ENCODE assay signal across 7 mouse cellular contexts in the genomic region with DNA sequence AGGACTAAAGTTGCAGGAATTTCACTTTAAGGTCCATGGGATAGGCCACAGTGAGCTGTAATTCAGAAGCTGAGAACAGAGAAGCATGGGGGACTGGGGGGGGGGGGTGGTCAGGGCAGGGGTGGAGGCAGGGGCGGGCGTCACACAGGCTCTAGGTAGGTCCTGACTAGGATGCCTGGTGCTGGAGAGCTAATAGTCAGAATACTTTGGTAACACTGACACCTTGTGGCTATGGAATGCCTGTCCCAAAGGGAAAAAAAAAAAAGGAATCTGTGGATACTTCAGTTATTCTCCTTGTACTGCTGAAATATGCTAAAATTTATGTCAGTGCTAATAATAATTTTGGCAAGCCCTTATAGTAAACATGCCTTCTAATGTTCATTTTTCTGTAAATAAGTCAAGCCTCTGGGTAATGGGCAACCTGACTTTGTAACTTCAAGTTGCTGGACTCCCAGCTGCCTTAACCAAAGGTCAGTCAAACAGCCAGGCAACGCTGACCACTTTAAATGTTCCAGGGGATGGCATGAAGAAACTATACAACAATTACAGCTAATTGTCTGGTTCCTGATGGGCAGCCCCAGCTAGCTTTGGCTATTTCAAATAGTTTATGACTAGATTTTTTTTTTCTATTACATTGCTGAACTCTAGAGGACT. TPM values are rescaled to one million over a fixed set of nuclear protein-coding genes. Genes with fewer than 3 reads are reported as not detected.
DNase-seq lines count a peak whose midpoint lies in the region; ATAC-seq and TF ChIP-seq lines count a peak whose summit lies in the region.

No protein-coding gene starts in this region.

- no peak for TF ChIP-seq POLR2A in CH12.LX (IDR thresholded peaks at IDR 0.05; ENCODE audit: low read depth, low read length)

- H3K27ac ChIP-seq in CH12.LX (ENCODE audit: insufficient read depth, low read depth): no peak overlapping the region
- H3K27ac ChIP-seq in embryonic facial prominence, embryonic 14.5 days (replicated peaks; ENCODE audit: low read depth, low read length): no peak overlapping the region
- peak overlapping the region; percentile 41; the same call in 1 of the 2 replicates for H3K27ac ChIP-seq in kidney, embryonic 16.5 days (ENCODE audit: low read length)

- DNase-seq in 416B (ENCODE audit: low read depth) (peak; percentile 63), CH12.LX (ENCODE audit: extremely low read depth) (no peak)
- peak; percentile 79 for DNase-seq in embryonic facial prominence, embryonic 14.5 days (ENCODE audit: low spot score)
- DNase-seq in mesoderm, embryonic 11.5 days (ENCODE audit: low read depth, low spot score): peak; percentile 35
- no peak for DNase-seq in right cerebral cortex, adult 2 months (ENCODE audit: low spot score in 2 of 2)
- DNase-seq in urinary bladder, postnatal 4 days (ENCODE audit: low spot score in 2 of 2): no peak

- no peak overlapping the region for H3K9ac ChIP-seq in CH12.LX (ENCODE audit: insufficient read depth, low read depth)
- no peak overlapping the region for H3K9ac ChIP-seq in embryonic facial prominence, embryonic 14.5 days (ENCODE audit: low read depth, low read length)
- H3K9ac ChIP-seq in kidney, embryonic 16.5 days (replicated peaks; ENCODE audit: low read length): no peak overlapping the region

- H3K27me3 ChIP-seq in CH12.LX (replicated peaks): no peaks in the 10 kb centered on the region
- no peaks in the 10 kb centered on the region for H3K27me3 ChIP-seq in embryonic facial prominence, embryonic 14.5 days (replicated peaks; ENCODE audit: control insufficient read depth, insufficient read depth, low read length)
- H3K27me3 ChIP-seq in kidney, embryonic 16.5 days (ENCODE audit: insufficient read depth, low read length): no peaks in the 10 kb centered on the region

- TF ChIP-seq CTCF in CH12.LX (conservative IDR thresholded peaks at IDR 0.05 in 1 of 2, IDR thresholded peaks at IDR 0.05 in 1 of 2; ENCODE audit: low read depth in 2 of 2, low read length in 2 of 2): peak in 1 of 2 experiments; percentile 60; a peak in 2 of 4 replicates

- WGBS in embryonic facial prominence, embryonic 14.5 days: 48% methylated on average over 1 of the region's 3 CpGs
- WGBS in kidney, embryonic 16.5 days: 19% methylated on average over 3 of the region's 3 CpGs

- H3K4me1 ChIP-seq in CH12.LX (ENCODE audit: control insufficient read depth in 1 of 2, insufficient read depth in 2 of 2): peaks cover 10 to 26% of the 10 kb centered on the region in 2 experiments
- no peaks in the 10 kb centered on the region for H3K4me1 ChIP-seq in embryonic facial prominence, embryonic 14.5 days (ENCODE audit: control insufficient read depth, insufficient read depth, low read length)
- H3K4me1 ChIP-seq in kidney, embryonic 16.5 days (ENCODE audit: insufficient read depth, low read length): peaks cover 23% of the 10 kb centered on the region

- TF ChIP-seq RAD21 in CH12.LX (IDR thresholded peaks at IDR 0.05; ENCODE audit: low read depth, low read length): peak; percentile 64

- peaks cover 40 to 88% of the 10 kb centered on the region in 2 experiments for H3K36me3 ChIP-seq in CH12.LX (replicated peaks in 1 of 2; ENCODE audit: control insufficient read depth in 1 of 2, insufficient read depth in 1 of 2, low read length in 1 of 2)
- peaks cover 12% of the 10 kb centered on the region; the same call in 1 of the 2 replicates for H3K36me3 ChIP-seq in embryonic facial prominence, embryonic 14.5 days (ENCODE audit: control insufficient read depth, insufficient read depth, low read length)
- peaks cover 18% of the 10 kb centered on the region for H3K36me3 ChIP-seq in kidney, embryonic 16.5 days (ENCODE audit: insufficient read depth, low read length)

- peak; percentile 51; the same call in 1 of the 2 replicates for ATAC-seq in embryonic facial prominence, embryonic 14.5 days (ENCODE audit: low read depth)
- peak; percentile 79 for ATAC-seq in kidney, embryonic 16.5 days (ENCODE audit: low FRiP score, low TSS enrichment)

- H3K4me2 ChIP-seq in CH12.LX (ENCODE audit: insufficient read depth, low read depth, poor library complexity, severe bottlenecking): no peak overlapping the region
- H3K4me2 ChIP-seq in embryonic facial prominence, embryonic 14.5 days (ENCODE audit: low read depth, low read length): no peak overlapping the region
- no peak overlapping the region for H3K4me2 ChIP-seq in kidney, embryonic 16.5 days (replicated peaks; ENCODE audit: low read depth, low read length)

- dilution Hi-C loops in CH12.LX (cut with MboI; ENCODE audit: extremely low pct_ligation_motif_present, extremely low pct_unique_long_range_greater_than_20kb, low sequenced_read_pairs): no loop called here

- no peaks in the 10 kb centered on the region for H3K9me3 ChIP-seq in CH12.LX (replicated peaks; ENCODE audit: low read length)
- no peaks in the 10 kb centered on the region for H3K9me3 ChIP-seq in embryonic facial prominence, embryonic 14.5 days (ENCODE audit: control insufficient read depth, low read length)
- no peaks in the 10 kb centered on the region for H3K9me3 ChIP-seq in kidney, embryonic 16.5 days (ENCODE audit: low read length)

- H3K79me2 ChIP-seq in CH12.LX (replicated peaks; ENCODE audit: control insufficient read depth, extremely low read depth, insufficient read depth, poor library complexity, severe bottlenecking): no peaks in the 10 kb centered on the region

- no peak overlapping the region for H3K4me3 ChIP-seq in CH12.LX (replicated peaks in 1 of 3; ENCODE audit: low read depth in 2 of 3, low read length in 2 of 3, poor library complexity in 1 of 3)
- H3K4me3 ChIP-seq in embryonic facial prominence, embryonic 14.5 days (ENCODE audit: low read depth, low read length): no peak overlapping the region
- H3K4me3 ChIP-seq in kidney, embryonic 16.5 days (ENCODE audit: low read length): no peak overlapping the region

- TF ChIP-seq EP300 in CH12.LX (IDR thresholded peaks at IDR 0.05; ENCODE audit: low read length): no peak

- in situ Hi-C loops in CH12.LX (cut with MboI; ENCODE audit: low pct_ligation_motif_present, low pct_unique_long_range_greater_than_20kb, low sequenced_read_pairs): no loop called here

TF ChIP-seq in CH12.LX, 34 proteins besides CTCF, POLR2A, EP300 and RAD21:
- TF ChIP-seq SMC3 (IDR thresholded peaks at IDR 0.05; ENCODE audit: low read depth, low read length) (peak; percentile 39), ZNF384 (IDR thresholded peaks at IDR 0.05; ENCODE audit: low read depth, low read length) (peak; percentile 75), BHLHE40 (IDR thresholded peaks at IDR 0.05; ENCODE audit: low read depth, low read length) (no peak)

RNA-seq across cellular contexts. Expression of gene Dcps, which starts 9.6 kb away (rescaled TPM):
- total RNA-seq in CH12.LX (2012; rRNA removed): 64.3 and 70.1 TPM in 2 replicates
- 113 TPM in 2 replicates for total RNA-seq in CH12.LX (2014; rRNA removed)
- polyA plus RNA-seq in CH12.LX (2012; ENCODE audit: insufficient read length, low read depth): 94.3 and 102 TPM in 2 replicates
- 59.3 and 68.7 TPM in 2 replicates for polyA plus RNA-seq in embryonic facial prominence, embryonic 14.5 days (2014; fragmentation: Nextera tagmentation; extraction: Ambion mirVana)
- polyA plus RNA-seq in kidney, embryonic 16.5 days (2015; fragmentation: Nextera tagmentation; extraction: Ambion mirVana): 98.4 and 102 TPM in 2 replicates

RNA-seq across cellular contexts. Expression of gene Srpr, which starts 33.7 kb away (rescaled TPM):
- total RNA-seq in CH12.LX (2012; rRNA removed): 40.1 and 50.7 TPM in 2 replicates
- total RNA-seq in CH12.LX (2014; rRNA removed): 33.0 and 38.2 TPM in 2 replicates
- polyA plus RNA-seq in CH12.LX (2012; ENCODE audit: insufficient read length, low read depth): 95.0 and 99.2 TPM in 2 replicates
- 161 and 167 TPM in 2 replicates for polyA plus RNA-seq in embryonic facial prominence, embryonic 14.5 days (2014; fragmentation: Nextera tagmentation; extraction: Ambion mirVana)
- polyA plus RNA-seq in kidney, embryonic 16.5 days (2015; fragmentation: Nextera tagmentation; extraction: Ambion mirVana): 128 and 130 TPM in 2 replicates

RNA-seq across cellular contexts. Expression of gene Tirap, which starts 33.8 kb away (rescaled TPM):
- total RNA-seq in CH12.LX (2012; rRNA removed) (10.5 and 11.8 TPM in 2 replicates), CH12.LX (2014; rRNA removed) (14.2 and 18.0 TPM in 2 replicates)
- 15.6 and 18.7 TPM in 2 replicates for polyA plus RNA-seq in CH12.LX (2012; ENCODE audit: insufficient read length, low read depth)
- 10.0 and 10.8 TPM in 2 replicates for polyA plus RNA-seq in embryonic facial prominence, embryonic 14.5 days (2014; fragmentation: Nextera tagmentation; extraction: Ambion mirVana)
- polyA plus RNA-seq in kidney, embryonic 16.5 days (2015; fragmentation: Nextera tagmentation; extraction: Ambion mirVana): 11.4 and 11.7 TPM in 2 replicates

RNA-seq across cellular contexts. Expression of gene Foxred1, which starts 44.6 kb away (rescaled TPM):
- total RNA-seq in CH12.LX (2012; rRNA removed) (31.1 and 40.3 TPM in 2 replicates), CH12.LX (2014; rRNA removed) (69.1 and 70.0 TPM in 2 replicates)
- polyA plus RNA-seq in CH12.LX (2012; ENCODE audit: insufficient read length, low read depth): 40.3 and 42.6 TPM in 2 replicates
- polyA plus RNA-seq in embryonic facial prominence, embryonic 14.5 days (2014; fragmentation: Nextera tagmentation; extraction: Ambion mirVana): 27.2 and 30.0 TPM in 2 replicates
- polyA plus RNA-seq in kidney, embryonic 16.5 days (2015; fragmentation: Nextera tagmentation; extraction: Ambion mirVana): 53.4 and 58.0 TPM in 2 replicates

RNA-seq across cellular contexts. Expression of gene St3gal4, which starts 47.2 kb away (rescaled TPM):
- 6.2 and 7.1 TPM in 2 replicates for total RNA-seq in CH12.LX (2012; rRNA removed)
- total RNA-seq in CH12.LX (2014; rRNA removed): 8.8 and 10.8 TPM in 2 replicates
- 9.3 and 10.7 TPM in 2 replicates for polyA plus RNA-seq in CH12.LX (2012; ENCODE audit: insufficient read length, low read depth)
- polyA plus RNA-seq in embryonic facial prominence, embryonic 14.5 days (2014; fragmentation: Nextera tagmentation; extraction: Ambion mirVana): 31.0 and 35.2 TPM in 2 replicates
- 19.4 and 20.0 TPM in 2 replicates for polyA plus RNA-seq in kidney, embryonic 16.5 days (2015; fragmentation: Nextera tagmentation; extraction: Ambion mirVana)

Comparison
In these comparisons a context has a peak if more than half of its experiments do, and no peak if none do; other contexts are left out.
1. DNase-seq: peak in 416B (single experiment), embryonic facial prominence, embryonic 14.5 days (single experiment) and mesoderm, embryonic 11.5 days (single experiment); none in CH12.LX (single experiment), right cerebral cortex, adult 2 months (0 of 2) and urinary bladder, postnatal 4 days (0 of 2).